Mouse (Mus musculus) liver, embryonic 11.5 days (tissue): ENCODE measurements around the gene Spata45. TPM values are rescaled to one million over a fixed set of nuclear protein-coding genes. Genes with fewer than 3 reads are reported as not detected.
"Not testable (repeated sequence)": the region's sequence is repeated elsewhere in the genome, so short reads cannot be mapped to it uniquely, and the experiment has no call there.

Experiments
- ATAC-seq: fragments of 200-750 bp; cut with Nextera tagmentation; replicated peaks from 2 replicates; pipeline ENCODE4 v1.8.0; 2017; ENCODE audit warnings: moderate number of reproducible peaks, mild to moderate bottlenecking, moderate TSS enrichment, moderate library complexity; ENCODE audit not compliant: low FRiP score
- DNase-seq: peaks from one replicate; pipeline ENCODE4 v3.0.0-alpha.2; 2017; ENCODE audit warnings: low spot score
- H3K27ac ChIP-seq: fragments of 300-500 bp; sonication (generic); 2 replicates; pipeline ENCODE4 v1.5.1; 2014; ENCODE audit warnings: mild to moderate bottlenecking, low read depth, low read length, control low read depth
- H3K27me3 ChIP-seq: fragments of 300-500 bp; sonication (generic); replicated peaks from 2 replicates; pipeline ENCODE4 v1.6.1; 2014; ENCODE audit warnings: low read length, mixed read lengths; ENCODE audit not compliant: control insufficient read depth, insufficient read depth
- H3K36me3 ChIP-seq: fragments of 300-500 bp; sonication (generic); 2 replicates; pipeline ENCODE4 v1.6.1; 2014; ENCODE audit warnings: mild to moderate bottlenecking, low read length, moderate library complexity, mixed read lengths; ENCODE audit not compliant: control insufficient read depth, insufficient read depth
- H3K4me1 ChIP-seq: fragments of 300-500 bp; sonication (generic); replicated peaks from 2 replicates; pipeline ENCODE4 v1.6.1; 2014; ENCODE audit warnings: low read length, mixed read lengths; ENCODE audit not compliant: control insufficient read depth, insufficient read depth
- H3K4me2 ChIP-seq: fragments of 300-500 bp; sonication (generic); 2 replicates; pipeline ENCODE4 v1.6.1; 2014; ENCODE audit warnings: mild to moderate bottlenecking, control low read depth, moderate library complexity
- H3K4me3 ChIP-seq: fragments of 300-500 bp; sonication (generic); 2 replicates; pipeline ENCODE4 v1.5.1; 2014; ENCODE audit warnings: low read depth, low read length, control low read depth
- H3K9ac ChIP-seq: fragments of 300-500 bp; sonication (generic); 2 replicates; pipeline ENCODE4 v1.6.1; 2014; ENCODE audit warnings: low read depth, low read length, control low read depth
- H3K9me3 ChIP-seq: fragments of 300-500 bp; sonication (generic); 2 replicates; pipeline ENCODE4 v1.6.1; 2016; ENCODE audit warnings: low read length, inconsistent platforms, mixed read lengths; ENCODE audit not compliant: control insufficient read depth
- WGBS: fragments of 180-500 bp; shearing (Covaris S2); extraction: QIAGEN DNeasy Blood & Tissue Kit; methylation state at CpG from one replicate; pipeline ENCODE4 v1.1.7; 2014; 5-methylcytosine and 5-hydroxymethylcytosine counted together
- polyA plus RNA-seq: library from polyadenylated mRNA; unstranded; fragments of >200 nt; fragmentation: Nextera tagmentation; extraction: Ambion mirVana; gene quantifications from 2 replicates; pipeline ENCODE4 v1.2.1, GENCODE M21; 2014

Spata45 gene
- polyA plus RNA-seq, 1 experiment from 2014 or later = not detected

- no peak for DNase-seq
- H3K4me2 ChIP-seq = no peak overlapping the region
- no peak overlapping the region for H3K4me3 ChIP-seq
- H3K36me3 ChIP-seq = peaks cover 18% of the 10 kb centered on the region
- no peak for ATAC-seq
- 91% methylated on average over 3 of the region's 3 CpGs for WGBS
- H3K9me3 ChIP-seq = no peaks in the 10 kb centered on the region
- H3K27me3 ChIP-seq = no peaks in the 10 kb centered on the region
- no peak overlapping the region for H3K27ac ChIP-seq
- H3K9ac ChIP-seq = no peak overlapping the region
- H3K4me1 ChIP-seq = no peaks in the 10 kb centered on the region
Observed at GRCm38 (mm10) chr1:191014271-191014670, 22.2 kb upstream of the Spata45 start.

- WGBS = 92% methylated on average over 5 of the region's 5 CpGs
- Histone ChIP-seq H3K4me3 (no peak overlapping the region), H3K4me2 (no peak overlapping the region)
Observed at GRCm38 (mm10) chr1:191019803-191020202, 16.6 kb upstream of the Spata45 start.

GRCm38 (mm10) chr1:191020217-191020924, 16.1 kb upstream of the Spata45 start:
- no peaks in the 10 kb centered on the region for H3K9me3 ChIP-seq
- H3K9ac ChIP-seq = no peak overlapping the region
- no peaks in the 10 kb centered on the region for H3K27me3 ChIP-seq
- H3K4me1 ChIP-seq = peaks cover 3% of the 10 kb centered on the region
- no peak overlapping the region for H3K27ac ChIP-seq
- H3K36me3 ChIP-seq = peaks cover 11% of the 10 kb centered on the region
- 88% methylated on average over 3 of the region's 3 CpGs for WGBS
- no peak overlapping the region for H3K4me2 ChIP-seq
- no peak overlapping the region for H3K4me3 ChIP-seq
- DNase-seq (no peak), ATAC-seq (no peak)

More at GRCm38 (mm10) chr1:191019803-191020202, 16.6 kb upstream of the Spata45 start:
- H3K9me3 ChIP-seq = no peaks in the 10 kb centered on the region
- DNase-seq (no peak), ATAC-seq (no peak)
- no peak overlapping the region for H3K9ac ChIP-seq
- H3K27ac ChIP-seq = no peak overlapping the region
- H3K4me1 ChIP-seq = peaks cover 3% of the 10 kb centered on the region
- no peaks in the 10 kb centered on the region for H3K27me3 ChIP-seq
- H3K36me3 ChIP-seq = peaks cover 11% of the 10 kb centered on the region

GRCm38 (mm10) chr1:191021016-191021415, 15.4 kb upstream of the Spata45 start:
- Histone ChIP-seq H3K27me3 (no peaks in the 10 kb centered on the region), H3K9me3 (no peaks in the 10 kb centered on the region), H3K4me2 (no peak overlapping the region), H3K4me1 (peaks cover 3% of the 10 kb centered on the region), H3K9ac (no peak overlapping the region), H3K27ac (no peak overlapping the region), H3K36me3 (peaks cover 11% of the 10 kb centered on the region), H3K4me3 (no peak overlapping the region)
- DNase-seq (no peak), ATAC-seq (no peak)
- WGBS = 96% methylated on average over 7 of the region's 7 CpGs

GRCm38 (mm10) chr1:191023140-191023539, 13.3 kb upstream of the Spata45 start:
- 80% methylated on average over 2 of the region's 2 CpGs for WGBS
- no peak for DNase-seq

GRCm38 (mm10) chr1:191023806-191024205, 12.6 kb upstream of the Spata45 start:
- not testable (repeated sequence) for ATAC-seq, DNase-seq, H3K27me3 ChIP-seq, H3K9me3 ChIP-seq, H3K27ac ChIP-seq, H3K4me3 ChIP-seq, H3K9ac ChIP-seq, H3K4me1 ChIP-seq
- H3K36me3 ChIP-seq = peaks cover 11% of the 10 kb centered on the region
- peak overlapping the region; percentile 25; the same call in 1 of the 2 replicates for H3K4me2 ChIP-seq
- whole genome bisulfite sequencing = 93% methylated on average over 5 of the region's 6 CpGs

More at GRCm38 (mm10) chr1:191023140-191023539, 13.3 kb upstream of the Spata45 start:
- no peaks in the 10 kb centered on the region for H3K9me3 ChIP-seq
- peaks cover 11% of the 10 kb centered on the region for H3K36me3 ChIP-seq
- no peak for ATAC-seq
- H3K4me1 ChIP-seq = peaks cover 8% of the 10 kb centered on the region
- no peak overlapping the region for H3K4me3 ChIP-seq
- no peaks in the 10 kb centered on the region for H3K27me3 ChIP-seq
- no peak overlapping the region for H3K4me2 ChIP-seq
- no peak overlapping the region for H3K27ac ChIP-seq
- H3K9ac ChIP-seq = no peak overlapping the region

GRCm38 (mm10) chr1:191025016-191026012, 11.1 kb upstream of the Spata45 start:
- Histone ChIP-seq H3K9ac (peak overlapping the region; percentile 88), H3K9me3 (no peaks in the 10 kb centered on the region), H3K27me3 (no peaks in the 10 kb centered on the region), H3K4me1 (peaks cover 8% of the 10 kb centered on the region), H3K4me3 (peak overlapping the region; percentile 79), H3K27ac (peak overlapping the region; percentile 82), H3K36me3 (peaks cover 8% of the 10 kb centered on the region; the same call in 1 of the 2 replicates), H3K4me2 (peak overlapping the region; percentile 100)
- WGBS = 3% methylated on average over 69 of the region's 69 CpGs
- ATAC-seq (peak; percentile 51), DNase-seq (peak; percentile 76)

- H3K4me1 ChIP-seq = peaks cover 8% of the 10 kb centered on the region
- H3K4me3 ChIP-seq = peak within 1 kb of the TSS; percentile 79
- peak within 1 kb of the TSS; percentile 88 for H3K9ac ChIP-seq
- DNase-seq = peak; percentile 96
- peak within 1 kb of the TSS; percentile 100 for H3K4me2 ChIP-seq
- no peaks in the 10 kb centered on the region for H3K27me3 ChIP-seq
- H3K9me3 ChIP-seq = no peaks in the 10 kb centered on the region
- ATAC-seq = peak; percentile 99
- WGBS = under 1% methylated on average over 50 of the region's 50 CpGs
- H3K36me3 ChIP-seq = peaks cover 5% of the 10 kb centered on the region; the same call in 1 of the 2 replicates
- peak within 1 kb of the TSS; percentile 82 for H3K27ac ChIP-seq
Observed at GRCm38 (mm10) chr1:191026021-191026713, 10.3 kb upstream of the Spata45 start, which contains the start of gene Flvcr1. Flvcr1 (minus strand) TSS chr1:191026158.
